Comparison of ENCODE assay signal across 9 mouse cellular contexts in the genomic region with DNA sequence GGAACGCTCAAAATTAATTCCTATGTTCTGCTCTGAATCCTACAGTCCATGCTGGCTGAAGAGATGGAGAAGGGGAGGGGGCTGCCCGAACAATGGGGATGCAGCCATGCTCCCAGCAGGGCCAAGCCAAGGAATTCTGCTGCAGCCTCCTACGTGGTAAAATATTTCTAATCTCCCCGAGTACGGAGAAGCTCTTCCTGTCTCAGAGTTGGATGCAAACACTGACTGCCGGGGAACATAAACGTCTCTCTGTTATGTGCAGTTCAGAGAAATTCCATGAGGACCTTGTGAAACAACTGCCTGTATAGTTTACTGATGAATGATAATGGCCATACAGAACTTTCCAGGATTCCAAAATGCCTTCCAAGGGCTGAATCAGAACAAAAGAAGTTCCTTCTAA.
A peak's percentile ranks its signal among the peaks of the same experiment; 100 is the strongest.
DNase-seq lines count a peak whose midpoint lies in the region; ATAC-seq lines count a peak whose summit lies in the region.
"Had no signal": no experiment of that assay in that cellular context is flagged by ENCODE, and none has a peak within 500 bp of the region (broad histone marks: within the 10 kb centered on the region; RNA-seq: fewer than 3 reads in every experiment).

No protein-coding gene starts in this region.

- no peaks in the 10 kb centered on the region for H3K9me3 ChIP-seq in heart, embryonic 13.5 days
- H3K9me3 ChIP-seq in heart, embryonic 16.5 days (replicated peaks; ENCODE audit: control insufficient read depth, low read length), result no peaks in the 10 kb centered on the region
- H3K9me3 ChIP-seq in liver, embryonic 13.5 days (replicated peaks), result no peaks in the 10 kb centered on the region

- 23% methylated on average over 7 of the region's 7 CpGs for WGBS in heart, embryonic 13.5 days
- 25% methylated on average over 7 of the region's 7 CpGs for WGBS in heart, embryonic 16.5 days
- WGBS in liver, embryonic 13.5 days (ENCODE audit: insufficient replicate concordance), result 57% methylated on average over 7 of the region's 7 CpGs

- no peak for DNase-seq in heart, adult 18-20 months
- peak; percentile 73 for DNase-seq in NIH3T3 (ENCODE audit: low read depth)
- DNase-seq in liver, embryonic 13.5 days, result no peak
- no peak for DNase-seq in adrenal gland, postnatal 25 days
- no peak for DNase-seq in T-cell, adult 2 months (ENCODE audit: low spot score)

- H3K4me2 ChIP-seq in heart, embryonic 13.5 days, result no peak overlapping the region
- peak overlapping the region; percentile 4; the same call in 1 of the 2 replicates for H3K4me2 ChIP-seq in heart, embryonic 16.5 days (ENCODE audit: low read depth, low read length)
- H3K4me2 ChIP-seq in liver, embryonic 13.5 days, result no peak overlapping the region

- H3K27me3 ChIP-seq in heart, embryonic 13.5 days (replicated peaks), result no peaks in the 10 kb centered on the region
- H3K27me3 ChIP-seq in heart, embryonic 16.5 days (ENCODE audit: control insufficient read depth, insufficient read depth, low read length), result no peaks in the 10 kb centered on the region
- no peaks in the 10 kb centered on the region for H3K27me3 ChIP-seq in liver, embryonic 13.5 days

- H3K9ac ChIP-seq in heart, embryonic 13.5 days, result peak overlapping the region; percentile 37
- peak overlapping the region; percentile 42 for H3K9ac ChIP-seq in heart, embryonic 16.5 days (ENCODE audit: low read length)
- H3K9ac ChIP-seq in liver, embryonic 13.5 days, result no peak overlapping the region
- H3K9ac ChIP-seq: liver, embryonic 14.5 days had no signal

- no peak overlapping the region for H3K4me3 ChIP-seq in heart, embryonic 13.5 days
- no peak overlapping the region for H3K4me3 ChIP-seq in heart, embryonic 16.5 days (ENCODE audit: low read length)
- no peak overlapping the region for H3K4me3 ChIP-seq in liver, embryonic 13.5 days (replicated peaks)

- peaks cover 82% of the 10 kb centered on the region for H3K4me1 ChIP-seq in heart, embryonic 13.5 days
- peaks cover 66% of the 10 kb centered on the region for H3K4me1 ChIP-seq in heart, embryonic 16.5 days (ENCODE audit: control insufficient read depth, insufficient read depth, low read length)
- peaks cover 51% of the 10 kb centered on the region for H3K4me1 ChIP-seq in liver, embryonic 13.5 days (replicated peaks)

- no peak for ATAC-seq in heart, embryonic 13.5 days (ENCODE audit: extremely low read depth, insufficient number of reproducible peaks, low FRiP score, low TSS enrichment)
- ATAC-seq in heart, embryonic 16.5 days (replicated peaks; ENCODE audit: extremely low read depth, insufficient read depth, low FRiP score), result peak; percentile 49
- no peak for ATAC-seq in liver, embryonic 13.5 days (ENCODE audit: low read depth)
- no peak for ATAC-seq in monocyte, adult 5-6 weeks (replicated peaks; ENCODE audit: insufficient number of reproducible peaks, low FRiP score, low TSS enrichment, poor library complexity, severe bottlenecking)

- H3K36me3 ChIP-seq in heart, embryonic 13.5 days, result peaks cover 22% of the 10 kb centered on the region
- H3K36me3 ChIP-seq in heart, embryonic 16.5 days (ENCODE audit: control insufficient read depth, insufficient read depth), result peaks cover 5% of the 10 kb centered on the region
- H3K36me3 ChIP-seq in liver, embryonic 13.5 days, result peaks cover 4% of the 10 kb centered on the region

- H3K27ac ChIP-seq in heart, embryonic 13.5 days (replicated peaks), result peak overlapping the region; percentile 78
- peak overlapping the region; percentile 79 for H3K27ac ChIP-seq in heart, embryonic 16.5 days (ENCODE audit: low read length)
- peak overlapping the region; percentile 20 for H3K27ac ChIP-seq in liver, embryonic 13.5 days
- H3K27ac ChIP-seq: liver, embryonic 14.5 days had no signal

Comparison
In these comparisons a context has a peak if more than half of its experiments do, and no peak if none do; other contexts are left out.
1. H3K27ac ChIP-seq: peak in every context shown above with its lines; median percentile 79 in heart, embryonic 16.5 days; 78 in heart, embryonic 13.5 days; 20 in liver, embryonic 13.5 days.